Mouse (Mus musculus) stomach, postnatal 0 days (tissue): Measurements from ENCODE around the gene 1700016C15Rik.

ENCODE experiments used
- CTCF ChIP-seq: IDR thresholded peaks from 2 replicates; pipeline ENCODE4 v1.5.1; 2016; ENCODE audit warnings: antibody characterized with exemption, low read depth, mild to moderate bottlenecking, moderate library complexity
- EP300 ChIP-seq: optimal IDR thresholded peaks from 2 replicates; pipeline ENCODE3; 2016; ENCODE audit warnings: antibody characterized with exemption

GRCm38 (mm10) chr1:177737505-177738105 is 8.0 kb downstream of the 1700016C15Rik start:
- TF ChIP-seq CTCF: no peak
- no peak for TF ChIP-seq EP300
